Mouse (Mus musculus) right cerebral cortex, postnatal 25 days (tissue): ENCODE results near the gene 2810021J22Rik.

ENCODE experiments used
- DNase-seq: peaks from one replicate; pipeline ENCODE4 v3.0.0; 2022

Gene 2810021J22Rik

DNA sequence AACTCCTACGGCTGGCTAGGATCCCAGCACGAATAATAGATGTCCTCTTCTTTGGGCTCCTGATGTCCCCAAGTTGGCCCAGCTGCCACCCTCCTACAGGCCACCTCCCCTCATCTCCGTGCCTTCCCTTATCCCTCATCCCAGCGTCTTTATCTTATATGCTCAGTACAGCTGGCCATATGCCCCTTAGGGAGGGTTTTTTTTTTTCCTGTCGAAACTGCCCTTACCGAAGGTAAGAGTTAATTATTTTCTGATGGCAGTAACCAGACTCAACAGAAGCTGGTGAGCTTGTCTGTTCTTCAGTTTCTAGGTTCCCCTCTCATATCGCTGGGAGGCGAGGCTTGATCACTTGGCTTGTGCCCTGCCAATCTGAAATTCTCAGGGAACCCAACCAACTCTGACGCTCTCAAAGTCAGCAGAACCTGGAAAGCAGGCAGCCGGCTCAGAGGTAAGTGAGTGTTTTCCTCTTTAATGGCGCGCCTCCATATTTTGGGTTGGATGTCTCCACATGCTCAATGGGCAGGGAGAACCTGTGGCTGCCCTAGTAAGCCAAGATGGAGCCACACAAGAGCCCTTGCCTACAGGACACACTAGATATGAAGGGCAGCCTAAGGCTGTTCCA, 50.8 kb downstream of the 2810021J22Rik start, which contains the start of gene Btnl10:
TSS of gene Btnl10 (plus strand) at position 164 of the 622 bp plus-strand sequence.
- DNase-seq = no peak

DNA sequence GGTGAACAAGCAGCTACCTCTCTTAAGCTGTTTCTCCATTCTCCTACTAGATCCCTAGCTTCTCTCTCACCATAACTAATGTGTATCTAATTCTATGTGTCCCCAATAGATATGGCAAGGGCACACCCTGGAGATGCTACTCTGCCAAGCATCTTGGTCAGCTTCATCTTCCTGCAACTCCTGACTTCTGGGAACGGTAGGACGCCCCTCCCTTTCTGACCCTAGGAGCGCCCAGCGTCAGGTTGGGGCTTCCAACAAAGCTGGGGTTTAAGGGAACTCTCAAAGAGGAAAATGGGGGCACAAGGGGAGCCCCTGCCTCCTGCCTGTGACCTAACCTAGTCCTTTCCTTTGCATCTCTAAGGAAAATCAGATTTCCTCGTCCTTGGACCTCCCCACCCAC, 51.7 kb downstream of the 2810021J22Rik start:
- no peak for DNase-seq

DNA sequence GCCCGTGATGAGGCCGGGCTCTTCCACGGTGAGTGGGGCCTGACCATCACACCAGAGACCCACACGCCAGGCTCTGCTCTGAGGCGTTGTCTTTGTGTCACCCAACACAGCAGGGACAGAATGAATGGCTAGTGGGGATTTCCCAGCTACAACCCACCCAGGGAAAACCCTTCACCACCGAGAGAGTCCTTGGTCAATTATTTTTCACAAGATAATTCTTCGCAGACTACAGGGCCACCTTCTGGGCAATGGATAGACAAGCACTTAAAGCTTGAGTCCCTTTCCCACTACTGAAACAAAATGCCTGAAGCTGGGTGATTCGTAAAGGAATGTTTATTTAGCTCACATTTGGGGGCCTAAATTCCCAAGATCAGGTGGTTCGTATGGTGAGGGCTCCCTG, 55.4 kb downstream of the 2810021J22Rik start:
- no peak for DNase-seq

DNA sequence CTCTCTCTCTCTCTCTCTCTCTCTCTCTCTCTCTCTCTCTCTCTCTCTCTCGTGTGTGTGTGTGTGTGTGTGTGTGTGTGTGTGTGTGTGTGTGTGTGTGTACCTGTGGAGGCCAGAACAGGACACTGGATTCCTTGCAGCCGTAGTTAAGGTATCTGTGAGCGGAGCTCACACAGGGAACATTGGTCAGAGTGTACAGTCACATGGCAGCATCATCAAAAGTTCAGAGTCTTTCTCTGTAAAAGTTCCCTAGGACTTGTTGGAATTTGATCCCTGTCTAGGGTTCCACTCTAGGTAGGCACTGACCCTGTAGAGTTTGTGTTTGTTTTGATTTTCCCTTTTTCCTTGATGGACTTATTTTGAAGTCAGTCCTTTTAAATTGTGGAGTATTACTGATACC, 59.6 kb downstream of the 2810021J22Rik start:
- DNase-seq = no peak

DNA sequence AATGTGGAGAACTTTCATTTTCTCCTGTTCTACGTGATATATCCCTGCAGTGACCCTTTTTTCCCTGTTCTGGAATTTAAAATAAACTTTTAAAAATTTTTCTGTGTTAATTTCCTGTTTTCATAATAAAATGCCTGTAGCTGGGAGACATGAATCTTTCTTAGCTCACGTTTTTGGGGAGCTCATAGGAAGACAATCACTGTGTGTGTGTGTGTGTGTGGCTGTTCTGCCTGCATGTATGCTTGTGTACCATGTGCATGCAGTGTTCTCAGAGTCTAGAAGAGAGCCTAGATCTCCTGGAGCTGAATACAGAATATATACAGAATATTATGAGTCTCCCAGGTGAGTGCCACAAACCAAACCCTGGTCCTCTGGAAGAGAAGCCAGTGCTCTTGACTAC, 60.0 kb downstream of the 2810021J22Rik start:
- DNase-seq = no peak

DNA sequence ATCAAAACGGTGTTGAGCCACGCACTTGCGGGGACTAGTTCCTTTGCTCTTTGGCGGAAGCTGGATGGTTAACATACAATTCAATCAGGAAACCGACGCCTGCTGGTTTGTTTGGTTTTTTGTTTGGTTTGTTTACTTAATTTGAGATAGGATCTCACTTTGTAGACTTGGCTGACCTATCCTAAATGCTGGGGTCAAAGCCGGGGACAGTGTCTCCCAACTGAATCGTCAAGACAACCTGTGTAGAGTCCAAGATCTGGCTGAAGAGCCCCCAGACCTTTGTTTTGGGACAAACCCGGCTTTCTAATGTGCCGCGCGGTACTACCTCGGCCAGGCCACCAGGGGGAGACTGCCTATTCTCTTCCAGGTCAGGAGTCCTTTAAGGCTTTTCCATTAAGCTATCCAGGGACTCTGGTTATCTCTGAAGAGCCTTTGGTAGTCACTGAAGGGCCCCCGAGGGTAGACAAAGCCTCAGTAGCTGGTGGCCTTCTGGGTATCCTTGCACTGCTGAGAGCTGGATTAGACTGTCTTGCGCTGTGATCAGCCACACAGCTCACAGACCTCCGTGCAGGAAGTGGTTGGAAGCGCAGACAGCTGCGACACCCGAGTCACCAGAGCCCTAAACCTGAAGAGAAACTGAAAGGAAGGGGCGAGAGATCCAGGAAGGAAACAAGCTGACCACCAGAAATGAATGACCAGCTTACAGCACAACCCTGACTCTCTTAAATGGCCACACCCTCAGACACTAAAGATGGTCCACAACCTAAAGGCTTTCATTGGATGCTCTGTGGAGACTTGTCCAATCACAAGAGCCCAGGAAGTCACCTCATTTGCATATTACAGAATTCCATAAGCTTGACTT, 61.0 kb downstream of the 2810021J22Rik start:
- no peak for DNase-seq

DNA sequence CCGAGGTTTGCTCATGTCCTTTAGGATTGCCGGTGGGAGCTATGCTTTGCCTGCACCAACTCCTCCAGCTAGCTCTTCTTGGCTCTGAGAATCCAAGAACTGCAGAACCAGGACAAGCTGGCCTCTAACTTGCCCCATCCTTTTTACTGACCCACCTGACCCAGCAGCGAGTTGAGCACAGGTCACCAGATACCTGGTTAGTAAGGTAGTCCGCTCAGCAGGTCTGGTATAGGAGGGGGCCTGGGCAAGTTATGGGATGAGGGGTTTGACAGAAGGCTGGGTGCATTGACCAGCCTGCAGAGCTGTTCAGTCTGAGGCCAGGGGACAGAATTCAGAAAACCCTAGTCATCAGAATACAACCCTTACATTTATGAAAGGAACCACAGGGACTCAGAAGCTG, 62.0 kb downstream of the 2810021J22Rik start:
- DNase-seq = no peak

DNA sequence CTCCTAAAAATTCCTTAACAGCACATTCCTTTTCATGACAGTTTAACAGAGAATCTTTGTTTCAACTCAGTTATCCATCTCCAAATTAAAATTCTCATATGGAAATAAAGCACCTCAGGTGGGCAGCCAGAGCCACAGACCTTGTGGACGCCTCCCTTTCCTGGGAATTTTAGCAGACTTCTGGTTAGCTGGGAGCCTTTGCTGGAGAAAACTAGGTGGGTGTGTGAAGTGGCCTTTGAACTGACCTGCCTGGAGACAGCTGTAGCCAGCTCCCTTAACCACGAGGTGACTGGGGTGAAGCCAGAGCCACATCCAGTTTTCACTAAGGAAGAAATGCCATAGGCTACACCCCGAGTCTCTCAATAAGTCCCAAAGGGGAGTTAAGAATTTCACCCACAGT, 62.6 kb downstream of the 2810021J22Rik start:
- no peak for DNase-seq

GRCm38 (mm10) chr11:58930254-58930653, 63.2 kb downstream of the 2810021J22Rik start:
- no peak for DNase-seq

DNA sequence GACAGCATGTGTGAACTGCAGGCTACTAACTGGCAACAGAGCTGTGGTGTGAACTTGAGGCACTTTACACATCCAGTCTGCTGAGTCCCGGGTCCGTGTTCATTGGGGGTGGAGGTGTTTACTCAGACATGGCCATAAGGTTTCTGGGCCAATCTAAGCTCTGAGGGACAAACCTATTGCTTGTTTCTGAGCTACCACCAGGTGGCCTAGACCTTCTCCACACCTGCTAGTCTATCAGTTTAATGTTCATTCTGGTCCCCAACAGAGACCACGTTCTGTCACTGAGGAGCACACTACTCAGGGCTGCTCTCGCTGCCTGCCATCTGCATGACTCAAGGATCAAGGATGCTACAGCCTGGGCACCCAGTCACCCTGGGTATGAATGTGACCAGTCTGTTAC, 64.6 kb downstream of the 2810021J22Rik start:
- no peak for DNase-seq
